Mouse (Mus musculus): Measurements from ENCODE around the gene Bmp2k. TPM values are rescaled to one million over a fixed set of nuclear protein-coding genes. Genes with fewer than 3 reads are reported as not detected.

Bmp2k gene
- polyA plus RNA-seq, 1 experiment from 2014 or later = 15.2 TPM

DNA sequence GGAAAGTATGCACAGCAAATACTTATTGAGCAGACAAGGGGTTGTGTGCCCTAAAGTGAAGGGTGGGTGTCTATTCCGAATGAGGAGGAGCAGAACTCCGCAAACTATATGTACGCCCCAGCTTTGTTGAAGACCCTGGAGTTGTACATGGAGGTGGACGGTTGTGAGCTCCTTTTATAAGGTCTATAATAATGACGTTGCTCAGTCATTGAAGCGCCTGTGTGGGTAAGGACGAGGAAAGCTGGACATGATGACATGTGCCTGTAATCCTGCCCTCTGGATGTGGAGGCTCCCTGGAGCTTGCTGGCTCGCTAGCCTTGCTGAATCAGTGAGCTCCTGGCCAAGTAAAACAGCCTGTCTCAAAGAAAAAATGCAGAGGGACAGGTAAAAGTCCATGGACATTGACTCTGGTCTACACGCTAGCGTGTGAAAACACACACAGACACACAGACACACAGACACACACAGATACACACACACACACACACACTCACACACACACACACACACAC, 128.0 kb downstream of the Bmp2k start:
- Histone ChIP-seq H3K4me2 (ENCODE audit: low read depth, low read length) (no peak overlapping the region), H3K36me3 (replicated peaks; ENCODE audit: insufficient read depth, low read length) (no peaks in the 10 kb centered on the region), H3K4me3 (ENCODE audit: low read depth, low read length) (no peak overlapping the region), H3K9ac (replicated peaks) (no peak overlapping the region), H3K27me3 (ENCODE audit: insufficient read depth, low read length) (0 out of 2 replicates have a peak, but pooled peaks cover 3% of the 10 kb centered on the region), H3K4me1 (ENCODE audit: insufficient read depth) (no peaks in the 10 kb centered on the region), H3K9me3 (ENCODE audit: low read length) (no peaks in the 10 kb centered on the region), H3K27ac (ENCODE audit: low read depth) (no peak overlapping the region)
- WGBS (ENCODE audit: insufficient replicate concordance) = 63% methylated on average over 10 of the region's 10 CpGs
- no peak for ATAC-seq
- DNase-seq = no peak
- no peak for TF ChIP-seq EP300 (IDR thresholded peaks at IDR 0.05; ENCODE audit: low read depth)
- TF ChIP-seq CTCF (IDR thresholded peaks at IDR 0.05; ENCODE audit: low read depth) = no peak

DNA sequence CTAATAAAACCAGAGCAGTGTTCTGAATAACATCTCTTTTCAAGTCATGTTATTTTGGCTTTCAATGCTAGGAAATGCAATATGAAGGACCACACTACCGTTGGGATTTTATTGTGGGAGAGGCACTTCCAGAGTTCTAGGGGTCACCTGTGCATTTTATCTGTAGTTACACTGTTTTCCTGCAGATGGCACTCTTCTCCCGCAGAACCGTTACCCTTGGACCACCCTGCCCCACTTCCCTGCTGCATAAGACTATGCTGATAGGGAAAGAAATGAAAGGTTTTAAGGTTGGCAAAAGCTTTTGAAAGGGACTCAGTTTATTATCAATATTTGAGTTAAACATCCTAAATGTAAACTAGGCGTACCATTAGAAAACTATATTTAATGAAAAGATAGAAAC, 128.5 kb downstream of the Bmp2k start:
- DNase-seq = no peak
- Histone ChIP-seq H3K36me3 (replicated peaks; ENCODE audit: insufficient read depth, low read length) (no peaks in the 10 kb centered on the region), H3K4me1 (ENCODE audit: insufficient read depth) (no peaks in the 10 kb centered on the region), H3K9me3 (ENCODE audit: low read length) (no peaks in the 10 kb centered on the region), H3K9ac (replicated peaks) (no peak overlapping the region), H3K4me2 (ENCODE audit: low read depth, low read length) (no peak overlapping the region), H3K4me3 (ENCODE audit: low read depth, low read length) (no peak overlapping the region), H3K27me3 (ENCODE audit: insufficient read depth, low read length) (0 out of 2 replicates have a peak, but pooled peaks cover 3% of the 10 kb centered on the region), H3K27ac (ENCODE audit: low read depth) (no peak overlapping the region)
- 20% methylated on average over 4 of the region's 4 CpGs for WGBS (ENCODE audit: insufficient replicate concordance)
- TF ChIP-seq CTCF (IDR thresholded peaks at IDR 0.05; ENCODE audit: low read depth) (peak; percentile 73), EP300 (IDR thresholded peaks at IDR 0.05; ENCODE audit: low read depth) (no peak)
- ATAC-seq = no peak

GRCm38 (mm10) chr5:97127284-97127683, 129.8 kb downstream of the Bmp2k start:
- H3K4me2 ChIP-seq (ENCODE audit: low read depth, low read length) = no peak overlapping the region
- no peak overlapping the region for H3K9ac ChIP-seq (replicated peaks)
- ATAC-seq (no peak), DNase-seq (no peak)
- H3K36me3 ChIP-seq (replicated peaks; ENCODE audit: insufficient read depth, low read length) = no peaks in the 10 kb centered on the region
- 79% methylated on average over 6 of the region's 6 CpGs for WGBS (ENCODE audit: insufficient replicate concordance)
- H3K4me3 ChIP-seq (ENCODE audit: low read depth, low read length) = no peak overlapping the region
- 0 out of 2 replicates have a peak, but pooled peaks cover 3% of the 10 kb centered on the region for H3K27me3 ChIP-seq (ENCODE audit: insufficient read depth, low read length)
- no peaks in the 10 kb centered on the region for H3K9me3 ChIP-seq (ENCODE audit: low read length)
- TF ChIP-seq CTCF (IDR thresholded peaks at IDR 0.05; ENCODE audit: low read depth) = no peak
- no peak for TF ChIP-seq EP300 (IDR thresholded peaks at IDR 0.05; ENCODE audit: low read depth)
- H3K27ac ChIP-seq (ENCODE audit: low read depth) = no peak overlapping the region
- H3K4me1 ChIP-seq (ENCODE audit: insufficient read depth) = no peaks in the 10 kb centered on the region

- ATAC-seq (no peak), DNase-seq (peak; percentile 41)
- 44% methylated on average over 21 of the region's 21 CpGs for WGBS (ENCODE audit: insufficient replicate concordance)
Observed at GRCm38 (mm10) chr5:97128242-97129226, 131.0 kb downstream of the Bmp2k start.

DNA sequence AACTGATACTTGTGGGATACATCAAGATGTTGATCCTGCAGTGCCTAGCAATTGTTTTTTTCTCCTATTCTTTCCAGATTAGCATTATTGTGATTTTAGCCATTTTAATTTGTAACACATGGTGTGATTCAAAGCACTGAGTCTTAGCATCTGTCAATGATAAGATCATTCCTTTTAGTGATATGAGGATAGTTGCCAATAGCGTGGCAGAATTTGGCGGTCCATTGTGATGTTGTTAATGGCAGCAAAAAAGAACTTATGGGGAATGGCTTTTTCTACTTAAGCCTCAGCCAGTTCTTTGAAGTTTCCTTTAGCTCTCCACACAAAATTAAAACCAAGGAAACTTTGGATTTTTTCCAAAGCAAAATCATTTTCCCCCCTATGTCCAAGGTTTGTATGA, 132.1 kb downstream of the Bmp2k start:
- 85% methylated on average over 2 of the region's 2 CpGs for WGBS (ENCODE audit: insufficient replicate concordance)
- Histone ChIP-seq H3K4me1 (ENCODE audit: insufficient read depth) (no peaks in the 10 kb centered on the region), H3K36me3 (replicated peaks; ENCODE audit: insufficient read depth, low read length) (no peaks in the 10 kb centered on the region), H3K9me3 (ENCODE audit: low read length) (no peaks in the 10 kb centered on the region), H3K9ac (replicated peaks) (no peak overlapping the region), H3K4me2 (ENCODE audit: low read depth, low read length) (no peak overlapping the region), H3K27me3 (ENCODE audit: insufficient read depth, low read length) (no peaks in the 10 kb centered on the region), H3K4me3 (ENCODE audit: low read depth, low read length) (no peak overlapping the region), H3K27ac (ENCODE audit: low read depth) (no peak overlapping the region)
- no peak for TF ChIP-seq CTCF (IDR thresholded peaks at IDR 0.05; ENCODE audit: low read depth)
- TF ChIP-seq EP300 (IDR thresholded peaks at IDR 0.05; ENCODE audit: low read depth) = no peak
- no peak for ATAC-seq
- DNase-seq = no peak

More at GRCm38 (mm10) chr5:97128242-97129226, 131.0 kb downstream of the Bmp2k start:
- Histone ChIP-seq H3K27me3 (ENCODE audit: insufficient read depth, low read length) (0 out of 2 replicates have a peak, but pooled peaks cover 1% of the 10 kb centered on the region), H3K4me3 (ENCODE audit: low read depth, low read length) (no peak overlapping the region), H3K9me3 (ENCODE audit: low read length) (no peaks in the 10 kb centered on the region), H3K4me1 (ENCODE audit: insufficient read depth) (no peaks in the 10 kb centered on the region), H3K27ac (ENCODE audit: low read depth) (no peak overlapping the region), H3K4me2 (ENCODE audit: low read depth, low read length) (no peak overlapping the region), H3K36me3 (replicated peaks; ENCODE audit: insufficient read depth, low read length) (no peaks in the 10 kb centered on the region), H3K9ac (replicated peaks) (no peak overlapping the region)
- no peak for TF ChIP-seq EP300 (IDR thresholded peaks at IDR 0.05; ENCODE audit: low read depth)
- TF ChIP-seq CTCF (IDR thresholded peaks at IDR 0.05; ENCODE audit: low read depth) = peak; percentile 77

DNA sequence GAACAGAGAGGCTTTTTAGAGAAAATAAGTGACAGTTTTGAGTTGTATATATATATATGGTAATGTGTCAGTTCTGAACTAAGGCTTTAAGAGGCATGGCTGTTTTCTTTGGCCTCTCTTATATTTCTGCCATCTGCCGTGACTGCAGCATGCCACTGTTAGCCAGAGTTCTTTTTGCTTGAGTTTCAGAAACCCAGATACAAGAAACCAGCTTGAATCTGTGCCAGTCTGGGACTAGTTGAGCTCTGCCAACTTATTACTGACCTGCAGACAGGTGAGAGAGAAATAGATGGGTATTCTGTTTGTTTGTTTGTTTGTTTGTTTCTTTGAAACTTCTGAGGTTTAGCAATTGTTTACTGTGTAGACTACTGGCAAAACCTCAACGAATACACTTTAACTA, 137.8 kb downstream of the Bmp2k start:
- ATAC-seq (no peak), DNase-seq (no peak)
- Histone ChIP-seq H3K4me1 (ENCODE audit: insufficient read depth) (no peaks in the 10 kb centered on the region), H3K36me3 (replicated peaks; ENCODE audit: insufficient read depth, low read length) (no peaks in the 10 kb centered on the region), H3K9ac (replicated peaks) (no peak overlapping the region), H3K9me3 (ENCODE audit: low read length) (no peaks in the 10 kb centered on the region), H3K4me3 (ENCODE audit: low read depth, low read length) (no peak overlapping the region), H3K27me3 (ENCODE audit: insufficient read depth, low read length) (no peaks in the 10 kb centered on the region), H3K27ac (ENCODE audit: low read depth) (no peak overlapping the region), H3K4me2 (ENCODE audit: low read depth, low read length) (no peak overlapping the region)
- TF ChIP-seq CTCF (IDR thresholded peaks at IDR 0.05; ENCODE audit: low read depth) (no peak), EP300 (IDR thresholded peaks at IDR 0.05; ENCODE audit: low read depth) (no peak)
- WGBS (ENCODE audit: insufficient replicate concordance) = 68% methylated on average over 2 of the region's 2 CpGs

Other genes starting within 250 kb of the Bmp2k start
- 21.8 and 22.0 TPM in 2 replicates for gene Anxa3, start 204.3 kb upstream of the Bmp2k start, polyA plus RNA-seq (2015; fragmentation: Nextera tagmentation; extraction: Ambion mirVana)
- 1.9 TPM in 2 replicates for gene Paqr3, start 113.9 kb downstream of the Bmp2k start, polyA plus RNA-seq (2015; fragmentation: Nextera tagmentation; extraction: Ambion mirVana)